Mouse (Mus musculus) spleen, postnatal 10 days (tissue): ENCODE data around the gene Vkorc1.

Experiments used
- DNase-seq, 2 experiments: peaks; one replicate each; pipeline ENCODE4 v3.0.0; 2021 to 2022; ENCODE audit warnings: low spot score in 2 of 2

Gene Vkorc1

DNA sequence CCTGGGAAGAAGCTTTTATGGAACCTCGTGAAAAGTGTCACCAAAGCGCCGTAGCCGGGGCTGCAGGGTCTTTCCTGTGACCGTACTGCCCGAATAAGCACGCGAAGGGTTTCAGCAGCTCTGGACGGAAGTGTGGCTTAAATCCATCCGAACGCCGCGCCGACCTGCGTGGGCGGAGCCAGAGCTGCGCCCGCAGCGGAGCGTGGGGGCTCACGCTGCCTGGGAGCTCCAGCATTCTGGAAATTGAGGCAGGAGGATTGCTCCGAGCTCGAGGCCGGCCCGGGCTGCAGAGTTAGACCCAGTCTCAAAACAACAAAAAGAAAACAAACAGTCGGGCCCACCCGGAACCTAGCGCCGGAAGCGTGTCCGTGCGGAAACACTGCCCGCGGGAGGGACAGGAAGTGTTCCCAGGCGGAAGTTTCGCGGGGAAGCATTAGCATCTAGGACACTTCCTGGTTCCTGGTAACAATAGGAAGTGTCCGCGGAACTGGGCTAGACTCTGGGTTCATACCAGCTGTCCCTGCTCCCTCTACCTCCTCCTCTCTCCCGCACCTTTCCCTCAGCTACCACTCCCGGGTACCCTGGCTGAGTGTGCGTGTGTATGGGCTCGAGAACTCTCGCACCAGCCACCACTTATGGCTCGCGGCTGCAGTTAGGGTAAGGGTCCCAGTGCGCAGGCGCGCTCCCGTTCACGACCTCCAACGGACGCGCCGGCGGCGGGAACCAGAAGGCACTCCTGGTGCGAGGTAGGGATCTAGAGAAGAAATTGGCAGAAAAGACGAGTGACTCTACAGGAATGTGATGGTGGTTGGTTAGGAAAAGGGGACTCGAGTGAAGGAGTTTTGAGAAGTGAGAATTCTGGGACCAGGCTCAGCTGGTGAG lies 18.7 kb downstream of the Vkorc1 start, which contains the start of gene Zfp668:
Gene Zfp668 (minus strand): TSS at position 362 of the 882 bp plus-strand sequence.
- peak; percentile 89 to 92 for DNase-seq

DNA sequence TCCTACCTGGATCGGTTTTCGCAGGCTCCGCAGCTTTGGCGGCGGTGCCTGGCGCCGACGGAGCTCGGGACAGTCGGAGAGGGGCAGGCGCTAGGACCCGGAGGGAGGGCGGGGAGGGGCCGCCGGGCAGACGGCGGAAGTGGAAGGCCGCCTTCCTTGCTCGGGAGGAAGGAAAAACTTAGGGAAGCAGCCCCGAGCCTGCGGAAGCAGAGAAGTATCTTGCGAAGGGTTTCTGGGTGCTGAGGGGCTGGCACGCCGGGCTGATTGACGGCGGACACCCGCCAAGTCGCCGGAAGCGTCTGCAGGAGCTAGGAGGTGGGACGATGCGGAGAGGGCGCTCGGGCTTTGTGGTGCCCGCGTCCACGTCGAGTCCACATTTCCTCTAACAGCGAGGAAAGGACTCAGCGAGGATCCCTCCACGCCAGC lies 19.4 kb downstream of the Vkorc1 start, which contains the start of gene Zfp646:
Gene Zfp646 (plus strand): TSS at position 181 of the 426 bp plus-strand sequence.
- peak; percentile 81 to 84 for DNase-seq

DNA sequence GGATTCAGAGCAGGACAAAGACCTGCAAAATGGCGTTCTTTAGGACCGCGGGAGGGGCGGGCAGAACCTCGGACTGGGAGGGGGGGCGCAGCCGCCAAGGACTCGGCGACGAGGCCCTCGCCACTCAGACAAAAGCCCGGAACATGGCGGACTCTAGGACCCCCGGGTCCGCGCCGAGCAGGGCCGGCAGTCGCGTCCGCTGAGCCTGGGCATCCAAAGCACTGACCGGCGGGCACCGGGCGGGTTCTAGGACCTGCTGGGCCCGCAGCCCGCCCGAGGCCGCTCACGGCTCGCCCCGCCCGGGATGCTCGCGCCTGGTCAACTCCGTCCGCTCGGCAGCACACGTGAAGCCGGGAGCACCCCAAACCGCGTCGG lies 19.8 kb downstream of the Vkorc1 start:
- DNase-seq, result peak; percentile 89 to 93

DNA sequence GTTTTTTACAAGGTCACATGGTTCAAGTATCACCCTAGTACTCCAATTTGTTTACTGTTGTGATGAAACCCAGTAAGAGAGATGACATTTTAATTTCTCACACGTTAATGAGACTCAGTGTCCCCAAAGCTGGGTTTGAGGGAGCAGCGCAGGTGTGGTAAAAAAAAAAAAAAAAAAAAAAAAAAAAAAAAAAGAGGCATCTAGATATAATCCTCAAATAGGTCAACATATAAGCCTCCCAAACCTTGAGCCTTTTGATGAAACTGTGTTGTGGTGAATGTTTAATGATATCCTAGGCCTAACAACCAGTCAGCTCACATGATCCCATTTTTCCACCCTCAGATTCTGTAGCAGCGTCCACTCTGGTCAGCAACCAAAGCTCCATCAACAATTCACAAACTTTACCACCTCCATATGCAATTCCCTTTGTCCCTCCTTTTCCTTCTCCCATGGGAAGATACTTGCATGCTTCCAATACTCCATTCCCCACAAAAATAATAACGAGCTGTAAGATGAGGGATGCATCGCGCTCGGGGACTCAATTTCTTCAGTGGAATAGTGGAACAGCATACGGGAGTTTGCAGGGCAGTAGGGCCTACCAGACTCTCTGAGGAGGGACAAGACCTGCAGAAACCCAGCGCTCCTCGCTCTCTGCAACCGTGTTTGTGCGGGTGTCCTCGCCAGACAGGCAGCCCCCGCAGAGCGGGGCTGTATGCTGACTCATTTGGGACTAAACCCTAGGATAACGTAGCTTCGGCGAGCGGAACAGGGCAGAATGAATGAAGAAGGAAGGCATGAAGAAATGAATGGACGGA lies 20.4 kb downstream of the Vkorc1 start:
- no peak for DNase-seq

DNA sequence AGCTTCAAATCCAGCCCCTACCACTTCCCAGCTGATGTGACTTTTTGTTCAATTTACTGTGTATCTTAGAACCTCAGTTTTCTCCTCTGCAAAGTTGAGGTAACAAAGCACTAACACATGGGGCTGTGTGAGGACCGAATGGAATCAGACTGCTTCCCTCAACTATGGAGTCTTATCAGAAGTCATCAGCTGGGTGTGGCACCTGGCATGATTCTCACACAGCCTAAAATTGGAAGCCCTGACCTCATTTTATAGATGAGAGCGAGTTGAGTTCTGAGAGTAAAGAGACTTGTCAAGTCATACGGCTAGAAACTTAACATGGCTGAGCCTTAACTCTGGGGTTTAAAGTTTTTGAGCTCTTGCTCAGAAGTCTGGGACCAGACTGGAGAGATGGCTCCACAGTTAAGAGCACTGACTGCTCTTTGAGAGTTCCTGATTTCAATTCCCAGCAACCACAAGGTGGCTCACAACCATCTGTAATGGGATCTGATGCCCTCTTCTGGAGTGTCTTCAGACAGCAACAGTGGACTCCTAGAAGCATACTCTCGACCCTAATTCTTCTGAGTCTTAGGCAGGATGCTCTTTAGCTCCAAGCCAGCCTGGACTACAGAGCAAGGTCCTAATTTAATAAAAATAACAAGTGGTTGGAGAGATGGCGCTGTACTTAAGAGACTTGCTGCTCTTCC lies 25.1 kb downstream of the Vkorc1 start:
- no peak for DNase-seq

DNA sequence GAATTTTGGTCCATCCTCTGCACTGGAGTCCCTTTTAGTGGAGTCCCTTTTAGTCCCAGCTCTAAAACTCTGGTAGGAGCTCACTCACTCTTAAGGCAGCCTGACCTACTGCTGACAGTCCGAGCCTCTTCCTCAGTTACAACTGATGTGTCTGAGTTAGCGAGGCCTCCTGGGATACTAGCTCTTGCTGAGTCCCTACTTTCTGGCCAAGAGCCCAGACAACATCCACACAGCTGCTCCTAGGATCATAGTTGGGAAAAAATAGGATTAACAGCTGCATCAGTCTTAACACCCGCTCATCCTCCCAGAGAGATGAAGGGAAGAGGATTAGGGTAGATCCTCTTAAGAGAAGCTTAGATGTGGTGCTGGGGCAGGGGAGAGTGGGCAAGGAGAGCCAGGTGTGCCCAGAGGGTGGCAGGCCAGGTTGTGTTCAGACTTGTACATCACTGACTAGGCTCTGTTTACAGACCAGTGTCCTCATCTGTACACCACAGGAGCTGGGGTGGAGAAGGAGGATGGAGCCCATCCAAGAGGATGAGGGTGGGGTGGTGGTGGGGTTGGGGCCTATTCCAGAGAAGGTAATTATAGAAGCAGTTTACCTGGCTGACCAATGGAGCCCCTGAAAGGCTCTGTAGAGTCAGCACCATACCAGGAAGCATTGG lies 26.1 kb downstream of the Vkorc1 start:
- DNase-seq, result no peak

DNA sequence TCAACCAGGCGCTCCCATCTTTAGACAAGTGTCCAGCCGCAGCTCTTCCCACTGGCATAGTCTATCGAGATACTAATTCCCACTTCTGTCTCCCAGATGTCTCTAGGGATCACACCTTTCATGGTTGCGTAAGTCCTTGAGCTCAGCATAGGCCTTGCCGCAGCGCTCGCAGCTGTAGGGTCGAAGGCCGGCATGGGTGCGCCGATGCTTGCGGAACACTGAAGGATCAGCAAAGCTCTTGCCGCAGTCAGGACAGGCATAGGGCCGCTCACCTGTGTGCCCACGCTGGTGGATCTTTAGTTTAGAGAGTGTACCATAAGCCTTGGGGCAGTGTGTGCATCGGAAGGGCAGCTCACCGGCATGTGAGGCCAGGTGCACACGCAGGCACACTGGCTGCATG lies 27.8 kb downstream of the Vkorc1 start:
- DNase-seq, result no peak

DNA sequence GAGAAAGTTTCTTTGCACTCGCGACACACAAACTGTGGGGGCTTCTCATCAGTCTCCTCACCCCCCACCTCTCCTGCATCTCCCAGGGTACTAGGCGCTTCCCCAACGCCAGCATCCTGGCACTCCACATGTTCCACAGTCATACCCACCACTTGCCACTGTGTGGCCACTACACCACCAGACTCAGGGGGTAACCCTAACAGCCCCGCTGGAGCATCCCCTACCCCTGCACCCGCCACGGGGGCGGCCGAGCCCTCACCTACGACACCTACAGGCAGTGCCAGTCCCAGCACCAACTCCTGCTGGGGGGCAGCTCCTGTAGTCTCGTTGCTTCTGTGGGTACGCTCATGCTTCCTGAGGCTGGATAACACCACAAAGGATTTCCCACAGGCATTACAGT lies 29.0 kb downstream of the Vkorc1 start:
- DNase-seq, result no peak

DNA sequence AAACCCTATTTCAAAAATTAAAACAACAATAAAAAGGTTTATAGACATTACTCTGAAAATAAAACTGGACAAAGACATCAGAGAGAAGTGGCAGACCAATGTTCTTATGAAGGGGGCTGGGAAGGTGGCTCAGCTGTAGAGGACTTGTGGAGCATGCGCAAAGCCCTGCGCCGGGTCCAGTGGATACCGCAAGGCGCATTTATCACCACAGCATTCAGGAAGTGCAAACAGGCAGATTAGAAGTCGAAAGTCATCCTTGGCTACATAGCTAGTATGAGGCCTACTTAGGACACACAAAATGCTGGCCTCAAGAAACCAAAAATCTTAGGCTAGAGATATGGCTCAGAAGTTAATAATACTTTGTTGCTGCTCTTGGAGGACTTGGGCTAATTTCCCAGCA lies 37.2 kb downstream of the Vkorc1 start:
- no peak for DNase-seq

DNA sequence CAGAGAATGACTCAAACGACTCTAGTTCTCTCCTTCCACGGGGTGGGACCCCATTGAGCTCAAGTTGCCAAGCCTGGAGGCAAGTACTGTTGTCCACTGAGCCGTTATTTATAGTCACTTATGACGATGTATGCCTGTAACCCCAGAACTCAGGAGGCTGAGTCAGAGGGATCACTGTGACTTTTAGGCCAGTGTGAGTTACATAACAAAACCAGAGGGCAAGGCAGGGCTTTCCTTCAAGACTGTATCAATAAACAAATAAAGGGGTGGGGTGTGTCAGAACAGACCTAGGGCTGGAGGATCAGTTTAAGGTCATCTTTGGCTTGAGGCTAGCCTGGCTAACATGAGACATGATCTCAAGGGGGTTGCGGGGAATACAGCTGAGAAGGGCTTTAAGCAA lies 44.5 kb downstream of the Vkorc1 start:
- DNase-seq, result no peak

DNA sequence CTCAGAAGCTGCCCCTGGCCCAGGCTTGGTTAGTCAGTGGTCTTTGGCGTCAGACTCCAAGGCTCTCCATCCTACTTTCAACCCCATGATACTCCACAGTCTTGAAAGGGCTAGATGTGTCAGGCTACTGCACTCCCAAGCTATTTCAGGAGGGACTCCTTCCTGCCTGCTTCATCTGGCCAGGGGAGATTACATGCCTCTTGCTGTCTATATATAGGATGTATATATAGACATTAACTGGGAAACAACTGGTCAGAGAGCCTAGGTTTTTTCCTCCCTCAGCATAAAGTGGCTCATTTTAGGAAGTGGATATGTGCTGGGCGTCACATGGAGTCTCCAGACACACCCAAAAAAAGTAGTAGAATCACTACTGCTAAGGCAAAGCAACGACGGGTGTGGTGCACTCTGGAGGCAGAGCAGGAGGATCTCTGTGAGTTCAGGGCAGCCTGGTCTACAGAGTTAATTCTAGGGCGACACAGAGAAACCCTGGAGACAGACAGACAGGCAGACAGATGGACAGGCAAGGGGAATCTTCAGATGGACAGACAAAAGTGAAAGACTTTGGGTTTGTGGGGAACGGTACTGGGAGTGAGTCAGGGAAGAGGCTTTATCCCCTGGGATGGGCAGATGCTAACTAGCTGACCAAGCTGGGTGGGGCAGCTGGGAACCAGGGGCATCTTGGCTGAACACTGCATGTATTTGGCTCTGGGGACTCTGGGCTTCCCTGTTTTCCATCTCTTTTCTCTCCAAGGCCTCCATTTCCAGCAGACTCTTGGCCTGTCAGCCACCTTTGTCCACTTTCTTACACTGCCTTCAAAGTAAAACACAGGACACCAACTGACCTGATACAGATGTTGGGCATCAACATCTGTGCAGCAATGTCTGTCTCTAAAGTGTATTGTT lies 45.2 kb downstream of the Vkorc1 start:
- no peak for DNase-seq
